Mouse (Mus musculus) CH12.LX (cell line): ENCODE measurements around the gene Nynrin. TPM values are rescaled to one million over a fixed set of nuclear protein-coding genes. Genes with fewer than 3 reads are reported as not detected.
A peak's percentile ranks its signal among the peaks of the same experiment; 100 is the strongest.

Experiments used
- DNase-seq: peaks from one replicate; pipeline ENCODE4 v3.0.0-alpha.2; 2013; ENCODE audit errors: extremely low read depth
- H3K27ac ChIP-seq: 2 replicates; pipeline ENCODE4 v1.5.1; 2012; ENCODE audit warnings: low read depth, mild to moderate bottlenecking, control low read depth, moderate library complexity; ENCODE audit not compliant: insufficient read depth
- H3K27me3 ChIP-seq: replicated peaks from 2 replicates; pipeline ENCODE3; 2012; ENCODE audit warnings: inconsistent platforms
- H3K36me3 ChIP-seq, 2 experiments: replicated peaks in 1 of 2; 2 replicates each; pipeline versions ENCODE3 to v1.6.1; 2012; ENCODE audit warnings: inconsistent platforms in 1 of 2, low read length in 1 of 2, mild to moderate bottlenecking in 1 of 2, mixed read lengths in 1 of 2, moderate library complexity in 1 of 2; ENCODE audit not compliant: control insufficient read depth in 1 of 2, insufficient read depth in 1 of 2
- H3K4me1 ChIP-seq, 2 experiments: 2 replicates each; pipeline ENCODE4 v1.6.1; 2012; ENCODE audit warnings: inconsistent platforms in 1 of 2, moderate library complexity in 1 of 2; ENCODE audit not compliant: insufficient read depth in 2 of 2, control insufficient read depth in 1 of 2
- H3K4me2 ChIP-seq: 2 replicates; pipeline ENCODE4 v1.6.1; 2012; ENCODE audit warnings: low read depth, mild to moderate bottlenecking, control low read depth; ENCODE audit not compliant: poor library complexity, insufficient read depth, severe bottlenecking
- H3K4me3 ChIP-seq, 3 experiments: fragments of 150-350 bp in 1 of 3; sonication (generic) in 1 of 3; replicated peaks in 1 of 3; 2 replicates each; pipeline versions ENCODE3 to v1.5.1; 2011 to 2012; ENCODE audit warnings: low read depth in 2 of 3, low read length in 2 of 3, mild to moderate bottlenecking in 2 of 3, moderate library complexity in 2 of 3, control low read depth in 1 of 3, improper control_type of control experiment in 1 of 3, inconsistent platforms in 1 of 3, mixed read lengths in 1 of 3; ENCODE audit not compliant: poor library complexity in 1 of 3
- H3K79me2 ChIP-seq: replicated peaks from 2 replicates; pipeline ENCODE4 v1.6.1; 2012; ENCODE audit warnings: mild to moderate bottlenecking, moderate library complexity; ENCODE audit not compliant: control insufficient read depth, poor library complexity, insufficient read depth, severe bottlenecking; ENCODE audit errors: extremely low read depth
- H3K9ac ChIP-seq: 2 replicates; pipeline ENCODE4 v1.6.1; 2012; ENCODE audit warnings: low read depth, mild to moderate bottlenecking, control low read depth, moderate library complexity; ENCODE audit not compliant: insufficient read depth
- H3K9me3 ChIP-seq: replicated peaks from 2 replicates; pipeline ENCODE3; 2012; ENCODE audit warnings: low read length, inconsistent platforms, mixed read lengths
- BHLHE40 ChIP-seq: IDR thresholded peaks from 2 replicates; pipeline ENCODE4 v1.6.1; 2011; ENCODE audit warnings: mild to moderate bottlenecking, low read depth, low read length, improper control_type of control experiment
- CHD1 ChIP-seq: IDR thresholded peaks from 2 replicates; pipeline ENCODE4 v1.6.1; 2012; ENCODE audit warnings: low read depth, low read length, improper control_type of control experiment, inconsistent platforms
- CHD2 ChIP-seq: IDR thresholded peaks from 2 replicates; pipeline ENCODE4 v1.6.1; 2011; ENCODE audit warnings: low read length, improper control_type of control experiment
- CTCF ChIP-seq, 2 experiments: IDR thresholded peaks in 1 of 2; conservative IDR thresholded peaks in 1 of 2; 2 replicates each; pipeline ENCODE4 v1.5.1; 2011 to 2012; ENCODE audit warnings: low read depth in 2 of 2, low read length in 2 of 2, improper control_type of control experiment in 1 of 2, inconsistent platforms in 1 of 2, mild to moderate bottlenecking in 1 of 2, moderate library complexity in 1 of 2
- ELF1 ChIP-seq: IDR thresholded peaks from 2 replicates; pipeline ENCODE4 v1.6.1; 2014; ENCODE audit warnings: low read depth, mild to moderate bottlenecking, inconsistent platforms, low read length, improper control_type of control experiment
- EP300 ChIP-seq: IDR thresholded peaks from 2 replicates; pipeline ENCODE4 v1.6.1; 2011; ENCODE audit warnings: low read length, improper control_type of control experiment
- ETS1 ChIP-seq: conservative IDR thresholded peaks from 2 replicates; pipeline ENCODE4 v1.6.1; 2012; ENCODE audit warnings: low read depth, mild to moderate bottlenecking, inconsistent platforms, low read length, improper control_type of control experiment, moderate library complexity
- HCFC1 ChIP-seq: IDR thresholded peaks from 2 replicates; pipeline ENCODE4 v1.6.1; 2012; ENCODE audit warnings: low read depth, mild to moderate bottlenecking, inconsistent platforms, low read length, improper control_type of control experiment
- IRF4 ChIP-seq: IDR thresholded peaks from 2 replicates; pipeline ENCODE4 v1.6.1; 2014; ENCODE audit warnings: low read depth, mild to moderate bottlenecking, inconsistent platforms, low read length, improper control_type of control experiment
- JUND ChIP-seq: conservative IDR thresholded peaks from 2 replicates; pipeline ENCODE4 v1.6.1; 2011; ENCODE audit warnings: low read depth, low read length, improper control_type of control experiment
- KAT2A ChIP-seq: IDR thresholded peaks from 2 replicates; pipeline ENCODE4 v1.6.1; 2012; ENCODE audit warnings: low read length, improper control_type of control experiment, inconsistent platforms; ENCODE audit not compliant: insufficient replicate concordance
- MAX ChIP-seq: IDR thresholded peaks from 2 replicates; pipeline ENCODE4 v1.6.1; 2011; ENCODE audit warnings: low read length, improper control_type of control experiment
- MEF2A ChIP-seq: IDR thresholded peaks from 2 replicates; pipeline ENCODE4 v1.6.1; 2014; ENCODE audit warnings: low read depth, mild to moderate bottlenecking, inconsistent platforms, low read length, improper control_type of control experiment, borderline replicate concordance
- MYC ChIP-seq: IDR thresholded peaks from 2 replicates; pipeline ENCODE4 v1.6.1; 2011; ENCODE audit warnings: low read depth, mild to moderate bottlenecking, improper control_type of control experiment, low read length
- NELFE ChIP-seq: IDR thresholded peaks from 2 replicates; pipeline ENCODE4 v1.6.1; 2011; ENCODE audit warnings: low read depth, low read length, improper control_type of control experiment
- NRF1 ChIP-seq: IDR thresholded peaks from 2 replicates; pipeline ENCODE4 v1.6.1; 2014; ENCODE audit warnings: low read depth, mild to moderate bottlenecking, inconsistent platforms, low read length, improper control_type of control experiment, moderate library complexity
- PAX5 ChIP-seq: IDR thresholded peaks from 2 replicates; pipeline ENCODE4 v1.6.1; 2012; ENCODE audit warnings: low read length, inconsistent platforms, mixed read lengths
- POLR2A ChIP-seq: IDR thresholded peaks from 2 replicates; pipeline ENCODE4 v1.6.1; 2011; ENCODE audit warnings: low read depth, mild to moderate bottlenecking, improper control_type of control experiment, low read length
- POLR2AphosphoS2 ChIP-seq: IDR thresholded peaks from 2 replicates; pipeline ENCODE4 v1.6.1; 2011; ENCODE audit warnings: low read depth, low read length, improper control_type of control experiment
- RAD21 ChIP-seq: IDR thresholded peaks from 2 replicates; pipeline ENCODE4 v1.6.1; 2011; ENCODE audit warnings: low read depth, mild to moderate bottlenecking, low read length, improper control_type of control experiment, moderate library complexity
- SIN3A ChIP-seq: IDR thresholded peaks from 2 replicates; pipeline ENCODE4 v1.6.1; 2012; ENCODE audit warnings: low read length, improper control_type of control experiment, inconsistent platforms
- SMC3 ChIP-seq: IDR thresholded peaks from 2 replicates; pipeline ENCODE4 v1.6.1; 2011; ENCODE audit warnings: low read depth, low read length, improper control_type of control experiment
- TCF12 ChIP-seq: IDR thresholded peaks from 2 replicates; pipeline ENCODE4 v1.6.1; 2014; ENCODE audit warnings: low read depth, mild to moderate bottlenecking, inconsistent platforms, low read length, improper control_type of control experiment
- UBTF ChIP-seq: IDR thresholded peaks from 2 replicates; pipeline ENCODE4 v1.6.1; 2012; ENCODE audit warnings: low read depth, mild to moderate bottlenecking, inconsistent platforms, low read length, improper control_type of control experiment, moderate library complexity
- USF1 ChIP-seq: IDR thresholded peaks from 2 replicates; pipeline ENCODE4 v1.6.1; 2014; ENCODE audit warnings: low read depth, mild to moderate bottlenecking, inconsistent platforms, low read length, improper control_type of control experiment
- USF2 ChIP-seq: conservative IDR thresholded peaks from 2 replicates; pipeline ENCODE4 v1.6.1; 2011; ENCODE audit warnings: low read depth, low read length, improper control_type of control experiment
- ZKSCAN1 ChIP-seq: IDR thresholded peaks from 2 replicates; pipeline ENCODE4 v1.6.1; 2012; ENCODE audit warnings: low read depth, inconsistent platforms, low read length, improper control_type of control experiment, borderline replicate concordance
- dilution Hi-C: fragments of 300-500 bp; cut with MboI; formaldehyde crosslinking; loops from 2 replicates; pipeline ENCODE4 v1.14.3; 2020; ENCODE audit warnings: low sequenced_read_pairs; ENCODE audit not compliant: extremely low pct_unique_long_range_greater_than_20kb, extremely low pct_ligation_motif_present
- in situ Hi-C: fragments of 300-500 bp; cut with MboI; formaldehyde crosslinking; loops from 3 replicates; pipeline ENCODE4 v1.14.3; 2019; ENCODE audit warnings: low sequenced_read_pairs, low pct_ligation_motif_present, low pct_unique_long_range_greater_than_20kb, mixed read lengths
- polyA plus RNA-seq: library from polyadenylated mRNA; unstranded; fragments of >175 nt; gene quantifications from 2 replicates; pipeline ENCODE4 v1.2.1, GENCODE M21; 2012; ENCODE audit warnings: low read depth; ENCODE audit not compliant: insufficient read length
- total RNA-seq, 2 experiments: library from RNA; depleted of rRNA; stranded (reverse); fragments of 300-350 nt in 1 of 2; fragments of >200 nt in 1 of 2; gene quantifications; 2 replicates each; pipeline ENCODE4 v1.2.3; 2012 to 2014

Gene Nynrin
- total and polyA plus RNA-seq, 3 experiments, result under 0.01 to 0.10 TPM; not detected in 1

- TF ChIP-seq USF2 (no peak), UBTF (no peak), BHLHE40 (no peak), CHD2 (no peak), USF1 (no peak), MYC (peak; percentile 84), ELF1 (peak; percentile 36), HCFC1 (no peak), IRF4 (peak; percentile 49; the same call in 1 of the 2 replicates), NRF1 (no peak), MAX (peak; percentile 59; the same call in 1 of the 2 replicates), ZKSCAN1 (no peak), EP300 (no peak), SIN3A (no peak)
These were observed 10.0 kb downstream of the Nynrin start (continued) for GRCm38 (mm10) chr14:55863773-55864172.

DNA sequence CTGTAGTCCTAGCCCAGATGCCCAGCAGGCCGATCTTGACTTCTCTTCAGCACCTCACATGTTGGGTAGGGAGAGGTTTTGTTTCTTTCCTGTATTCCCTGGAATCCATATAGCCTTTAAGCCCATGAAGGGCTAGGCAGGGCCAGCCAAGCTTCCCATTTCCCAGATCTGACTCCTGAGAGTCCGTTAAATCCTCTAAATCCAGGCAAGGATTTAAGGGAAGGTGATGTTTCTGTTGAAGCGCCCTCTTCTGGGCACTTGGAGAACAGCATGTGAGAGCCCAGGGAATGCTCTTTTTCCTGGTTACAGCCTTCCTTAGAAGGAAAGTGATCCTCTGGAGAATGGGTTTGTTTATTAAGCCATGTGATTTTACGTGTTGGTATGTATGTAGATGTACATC, 13.2 kb downstream of the Nynrin start:
- in situ Hi-C loops (no loop called here), dilution Hi-C loops (no loop called here)
- Histone ChIP-seq H3K36me3 (no peaks in the 10 kb centered on the region), H3K27ac (no peak overlapping the region), H3K4me1 (peaks cover 13 to 31% of the 10 kb centered on the region in 2 experiments), H3K4me3 (no peak overlapping the region), H3K4me2 (no peak overlapping the region), H3K79me2 (no peaks in the 10 kb centered on the region), H3K9me3 (peaks cover 10% of the 10 kb centered on the region), H3K27me3 (peaks cover 17% of the 10 kb centered on the region), H3K9ac (no peak overlapping the region)
- peak; percentile 30; the same call in 1 of the 2 replicates for TF ChIP-seq SMC3
- no peak for TF ChIP-seq POLR2AphosphoS2
- peak; percentile 75 to 97 for TF ChIP-seq CTCF (conservative IDR thresholded peaks at IDR 0.05 in 1 of 2, IDR thresholded peaks at IDR 0.05 in 1 of 2; ENCODE audit: low read depth in 2 of 2, low read length in 2 of 2)
- TF ChIP-seq MEF2A, result no peak
- no peak for DNase-seq

DNA sequence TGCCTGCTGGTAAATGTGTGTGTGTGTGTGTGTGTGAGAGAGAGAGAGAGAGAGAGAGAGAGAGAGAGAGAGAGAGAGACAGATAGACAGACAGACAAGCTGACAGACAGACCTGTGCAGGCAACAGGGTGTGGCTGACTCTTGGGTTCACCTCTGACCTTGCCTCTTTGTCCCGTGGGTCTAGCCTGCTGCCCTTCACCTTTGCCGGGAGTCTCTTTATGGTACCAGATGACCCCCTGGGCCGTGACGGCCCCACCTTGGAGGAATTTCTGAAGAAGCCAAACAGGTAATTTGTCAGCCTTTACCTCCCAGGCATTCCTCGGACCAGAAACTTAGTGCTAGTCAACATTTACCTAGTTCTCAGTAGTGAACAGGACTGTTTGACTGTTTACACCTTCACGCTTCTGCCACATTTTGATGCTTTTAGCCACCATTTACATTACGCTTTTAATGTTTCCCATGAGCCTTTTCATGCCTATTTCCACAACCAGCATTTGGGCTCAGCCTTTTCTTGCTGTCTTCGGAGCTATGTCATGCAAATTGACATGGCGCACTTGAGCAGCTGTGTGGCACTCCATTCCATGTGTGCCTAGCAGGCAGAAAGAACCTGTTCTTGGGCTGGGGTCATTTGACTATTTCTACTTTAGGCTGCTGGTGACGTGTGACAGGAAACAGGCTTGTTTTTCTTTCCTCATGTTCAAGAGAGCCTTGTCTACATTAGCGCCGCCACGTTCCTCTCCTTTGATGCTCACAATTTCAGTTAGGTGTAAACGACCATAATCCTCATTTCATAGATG, 14.6 kb downstream of the Nynrin start:
- dilution Hi-C loops, result no loop called here
- Histone ChIP-seq H3K36me3 (no peaks in the 10 kb centered on the region), H3K9ac (no peak overlapping the region), H3K27me3 (peaks cover 17% of the 10 kb centered on the region), H3K4me3 (no peak overlapping the region), H3K27ac (peak overlapping the region; percentile 51; the same call in 1 of the 2 replicates), H3K4me2 (peak overlapping the region; percentile 37; the same call in 1 of the 2 replicates), H3K9me3 (peaks cover 10% of the 10 kb centered on the region), H3K79me2 (no peaks in the 10 kb centered on the region), H3K4me1 (peaks cover 13 to 45% of the 10 kb centered on the region in 2 experiments)
- in situ Hi-C loops, result no loop called here
- DNase-seq, result peak; percentile 72
- TF ChIP-seq CTCF (conservative IDR thresholded peaks at IDR 0.05 in 1 of 2, IDR thresholded peaks at IDR 0.05 in 1 of 2; ENCODE audit: low read depth in 2 of 2, low read length in 2 of 2), result no peak
- no peak for TF ChIP-seq SIN3A
- TF ChIP-seq CHD2, result no peak
- TF ChIP-seq JUND, result no peak
- no peak for TF ChIP-seq NELFE
- TF ChIP-seq IRF4, result no peak
- TF ChIP-seq TCF12, result 0 out of 2 replicates have a peak, but pooled peaks have one; percentile 9
- TF ChIP-seq EP300, result peak; percentile 19; the same call in 1 of the 2 replicates
- peak; percentile 15; the same call in 1 of the 2 replicates for TF ChIP-seq MYC
- peak; percentile 72; the same call in 1 of the 2 replicates for TF ChIP-seq MAX
- no peak for TF ChIP-seq USF1
- no peak for TF ChIP-seq ELF1
- peak; percentile 64 for TF ChIP-seq BHLHE40
- no peak for TF ChIP-seq KAT2A
- no peak for TF ChIP-seq POLR2A
- TF ChIP-seq PAX5, result no peak
- no peak for TF ChIP-seq RAD21
- peak; percentile 26; the same call in 1 of the 2 replicates for TF ChIP-seq MEF2A
- TF ChIP-seq UBTF, result no peak
- TF ChIP-seq SMC3, result no peak
- TF ChIP-seq ETS1, result peak; percentile 63; the same call in 1 of the 2 replicates
- TF ChIP-seq CHD1, result no peak
